Mouse (Mus musculus): ENCODE data around the gene Adgrg2. TPM values are rescaled to one million over a fixed set of nuclear protein-coding genes. Genes with fewer than 3 reads are reported as not detected.

The Adgrg2 gene
- polyA plus RNA-seq, 1 experiment from 2014 or later, result 1.7 TPM

GRCm38 (mm10) chrX:160423737-160424136 is 33.2 kb downstream of the Adgrg2 start:
- DNase-seq (ENCODE audit: low spot score) (no peak), ATAC-seq (ENCODE audit: insufficient read depth, low FRiP score, low TSS enrichment) (no peak)
- 74% methylated on average over 1 of the region's 1 CpGs for WGBS
- Histone ChIP-seq H3K4me1 (ENCODE audit: control insufficient read depth, insufficient read depth, low read length) (no peaks in the 10 kb centered on the region), H3K36me3 (ENCODE audit: control insufficient read depth, insufficient read depth, low read length) (no peaks in the 10 kb centered on the region), H3K9me3 (ENCODE audit: control insufficient read depth, low read length) (no peaks in the 10 kb centered on the region), H3K4me2 (ENCODE audit: low read depth) (no peak overlapping the region), H3K27ac (ENCODE audit: low read depth, low read length) (no peak overlapping the region), H3K27me3 (ENCODE audit: control insufficient read depth, insufficient read depth, low read length) (no peaks in the 10 kb centered on the region), H3K9ac (ENCODE audit: low read length) (no peak overlapping the region), H3K4me3 (ENCODE audit: low read depth, low read length) (no peak overlapping the region)

- Histone ChIP-seq H3K9me3 (ENCODE audit: control insufficient read depth, low read length) (no peaks in the 10 kb centered on the region), H3K27ac (ENCODE audit: low read depth, low read length) (no peak overlapping the region), H3K27me3 (ENCODE audit: control insufficient read depth, insufficient read depth, low read length) (no peaks in the 10 kb centered on the region), H3K4me2 (ENCODE audit: low read depth) (no peak overlapping the region), H3K4me1 (ENCODE audit: control insufficient read depth, insufficient read depth, low read length) (no peaks in the 10 kb centered on the region), H3K9ac (ENCODE audit: low read length) (no peak overlapping the region), H3K4me3 (ENCODE audit: low read depth, low read length) (no peak overlapping the region), H3K36me3 (ENCODE audit: control insufficient read depth, insufficient read depth, low read length) (no peaks in the 10 kb centered on the region)
- ATAC-seq (ENCODE audit: insufficient read depth, low FRiP score, low TSS enrichment) (no peak), DNase-seq (ENCODE audit: low spot score) (no peak)
- 41% methylated on average over 1 of the region's 1 CpGs for WGBS
Measured at GRCm38 (mm10) chrX:160426486-160426885, 36.0 kb downstream of the Adgrg2 start.

DNA sequence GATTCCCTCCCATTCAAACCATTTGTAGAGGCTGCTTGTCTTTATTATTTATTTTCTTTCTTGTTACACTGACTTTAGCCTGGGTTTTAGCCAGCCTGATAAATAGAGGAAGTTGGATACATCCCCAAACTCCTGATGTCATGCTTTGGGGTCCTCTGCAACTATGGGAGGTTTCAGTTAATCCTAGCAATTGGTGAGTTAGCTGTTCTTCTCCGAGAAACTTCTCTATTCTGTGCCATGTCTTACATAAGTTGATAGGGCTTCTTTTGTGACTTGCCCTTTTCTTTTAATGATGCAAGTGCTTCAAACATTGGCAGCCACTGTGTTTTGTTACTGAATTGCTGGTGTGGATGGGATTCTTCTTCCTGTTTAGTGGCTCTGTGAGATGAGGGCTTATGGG is 36.4 kb downstream of the Adgrg2 start:
- 77% methylated on average over 1 of the region's 1 CpGs for WGBS
- Histone ChIP-seq H3K27ac (ENCODE audit: low read depth, low read length) (no peak overlapping the region), H3K4me1 (ENCODE audit: control insufficient read depth, insufficient read depth, low read length) (no peaks in the 10 kb centered on the region), H3K27me3 (ENCODE audit: control insufficient read depth, insufficient read depth, low read length) (no peaks in the 10 kb centered on the region), H3K9ac (ENCODE audit: low read length) (no peak overlapping the region), H3K9me3 (ENCODE audit: control insufficient read depth, low read length) (no peaks in the 10 kb centered on the region), H3K4me3 (ENCODE audit: low read depth, low read length) (no peak overlapping the region), H3K36me3 (ENCODE audit: control insufficient read depth, insufficient read depth, low read length) (no peaks in the 10 kb centered on the region), H3K4me2 (ENCODE audit: low read depth) (no peak overlapping the region)
- DNase-seq (ENCODE audit: low spot score), result no peak
- ATAC-seq (ENCODE audit: insufficient read depth, low FRiP score, low TSS enrichment), result no peak

GRCm38 (mm10) chrX:160432192-160432591 is 41.7 kb downstream of the Adgrg2 start:
- WGBS, result 92% methylated on average over 7 of the region's 7 CpGs
- H3K9ac ChIP-seq (ENCODE audit: low read length), result no peak overlapping the region
- no peaks in the 10 kb centered on the region for H3K9me3 ChIP-seq (ENCODE audit: control insufficient read depth, low read length)
- no peak overlapping the region for H3K27ac ChIP-seq (ENCODE audit: low read depth, low read length)
- no peak overlapping the region for H3K4me3 ChIP-seq (ENCODE audit: low read depth, low read length)
- no peaks in the 10 kb centered on the region for H3K36me3 ChIP-seq (ENCODE audit: control insufficient read depth, insufficient read depth, low read length)
- no peaks in the 10 kb centered on the region for H3K4me1 ChIP-seq (ENCODE audit: control insufficient read depth, insufficient read depth, low read length)
- DNase-seq (ENCODE audit: low spot score) (no peak), ATAC-seq (ENCODE audit: insufficient read depth, low FRiP score, low TSS enrichment) (no peak)
- H3K4me2 ChIP-seq (ENCODE audit: low read depth), result no peak overlapping the region
- H3K27me3 ChIP-seq (ENCODE audit: control insufficient read depth, insufficient read depth, low read length), result no peaks in the 10 kb centered on the region

GRCm38 (mm10) chrX:160441272-160441671 is 50.8 kb downstream of the Adgrg2 start:
- no peak for ATAC-seq (ENCODE audit: insufficient read depth, low FRiP score, low TSS enrichment)
- H3K27me3 ChIP-seq (ENCODE audit: control insufficient read depth, insufficient read depth, low read length), result no peaks in the 10 kb centered on the region

GRCm38 (mm10) chrX:160448351-160448750 is 57.9 kb downstream of the Adgrg2 start:
- Histone ChIP-seq H3K36me3 (ENCODE audit: control insufficient read depth, insufficient read depth, low read length) (no peaks in the 10 kb centered on the region), H3K27me3 (ENCODE audit: control insufficient read depth, insufficient read depth, low read length) (no peaks in the 10 kb centered on the region), H3K27ac (ENCODE audit: low read depth, low read length) (no peak overlapping the region), H3K9me3 (ENCODE audit: control insufficient read depth, low read length) (no peaks in the 10 kb centered on the region), H3K4me2 (ENCODE audit: low read depth) (no peak overlapping the region), H3K9ac (ENCODE audit: low read length) (no peak overlapping the region), H3K4me1 (ENCODE audit: control insufficient read depth, insufficient read depth, low read length) (no peaks in the 10 kb centered on the region), H3K4me3 (ENCODE audit: low read depth, low read length) (no peak overlapping the region)
- ATAC-seq (ENCODE audit: insufficient read depth, low FRiP score, low TSS enrichment) (no peak), DNase-seq (ENCODE audit: low spot score) (no peak)
- WGBS, result 89% methylated on average over 3 of the region's 3 CpGs

More at GRCm38 (mm10) chrX:160441272-160441671, 50.8 kb downstream of the Adgrg2 start:
- H3K4me2 ChIP-seq (ENCODE audit: low read depth), result no peak overlapping the region
- no peaks in the 10 kb centered on the region for H3K4me1 ChIP-seq (ENCODE audit: control insufficient read depth, insufficient read depth, low read length)
- no peak overlapping the region for H3K27ac ChIP-seq (ENCODE audit: low read depth, low read length)
- H3K9ac ChIP-seq (ENCODE audit: low read length), result no peak overlapping the region
- no peaks in the 10 kb centered on the region for H3K9me3 ChIP-seq (ENCODE audit: control insufficient read depth, low read length)
- no peak overlapping the region for H3K4me3 ChIP-seq (ENCODE audit: low read depth, low read length)
- no peaks in the 10 kb centered on the region for H3K36me3 ChIP-seq (ENCODE audit: control insufficient read depth, insufficient read depth, low read length)
- no peak for DNase-seq (ENCODE audit: low spot score)

DNA sequence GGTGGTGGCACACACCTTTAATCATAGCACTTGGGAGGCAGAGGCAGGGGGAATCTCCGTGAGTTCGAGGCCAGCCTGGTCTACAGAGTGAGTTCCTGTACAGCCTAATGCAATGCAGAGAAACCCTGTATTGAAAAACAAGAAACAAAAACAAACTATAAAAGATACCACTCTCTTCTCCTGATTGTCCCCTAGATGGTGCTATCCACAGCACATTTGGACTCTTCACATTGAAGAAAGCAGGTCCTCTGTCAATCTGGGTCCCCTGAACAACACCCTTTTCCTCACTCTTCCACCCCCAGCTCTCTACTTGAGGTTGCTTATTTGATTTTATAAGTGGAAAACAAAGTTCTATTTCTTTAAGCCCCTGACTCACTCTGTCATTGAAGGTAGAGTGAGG is 58.9 kb downstream of the Adgrg2 start:
- Histone ChIP-seq H3K27me3 (ENCODE audit: control insufficient read depth, insufficient read depth, low read length) (no peaks in the 10 kb centered on the region), H3K9me3 (ENCODE audit: control insufficient read depth, low read length) (no peaks in the 10 kb centered on the region), H3K36me3 (ENCODE audit: control insufficient read depth, insufficient read depth, low read length) (no peaks in the 10 kb centered on the region), H3K4me1 (ENCODE audit: control insufficient read depth, insufficient read depth, low read length) (no peaks in the 10 kb centered on the region), H3K4me3 (ENCODE audit: low read depth, low read length) (no peak overlapping the region), H3K9ac (ENCODE audit: low read length) (no peak overlapping the region), H3K4me2 (ENCODE audit: low read depth) (no peak overlapping the region), H3K27ac (ENCODE audit: low read depth, low read length) (no peak overlapping the region)
- no peak for DNase-seq (ENCODE audit: low spot score)
- no peak for ATAC-seq (ENCODE audit: insufficient read depth, low FRiP score, low TSS enrichment)
- 81% methylated on average over 2 of the region's 2 CpGs for WGBS

- Histone ChIP-seq H3K9ac (ENCODE audit: low read length) (no peak overlapping the region), H3K36me3 (ENCODE audit: control insufficient read depth, insufficient read depth, low read length) (no peaks in the 10 kb centered on the region), H3K4me2 (ENCODE audit: low read depth) (no peak overlapping the region), H3K4me3 (ENCODE audit: low read depth, low read length) (no peak overlapping the region), H3K9me3 (ENCODE audit: control insufficient read depth, low read length) (no peaks in the 10 kb centered on the region), H3K27ac (ENCODE audit: low read depth, low read length) (no peak overlapping the region), H3K4me1 (ENCODE audit: control insufficient read depth, insufficient read depth, low read length) (no peaks in the 10 kb centered on the region), H3K27me3 (ENCODE audit: control insufficient read depth, insufficient read depth, low read length) (no peaks in the 10 kb centered on the region; the same call in 1 of the 2 replicates)
- no peak for ATAC-seq (ENCODE audit: insufficient read depth, low FRiP score, low TSS enrichment)
- DNase-seq (ENCODE audit: low spot score), result no peak
- WGBS, result 72% methylated on average over 5 of the region's 5 CpGs
Measured at GRCm38 (mm10) chrX:160455686-160456085, 65.2 kb downstream of the Adgrg2 start.

- no peak for DNase-seq (ENCODE audit: low spot score)
- H3K36me3 ChIP-seq (ENCODE audit: control insufficient read depth, insufficient read depth, low read length), result no peaks in the 10 kb centered on the region
- H3K4me1 ChIP-seq (ENCODE audit: control insufficient read depth, insufficient read depth, low read length), result no peaks in the 10 kb centered on the region
- H3K27ac ChIP-seq (ENCODE audit: low read depth, low read length), result no peak overlapping the region
- H3K9ac ChIP-seq (ENCODE audit: low read length), result no peak overlapping the region
- ATAC-seq (ENCODE audit: insufficient read depth, low FRiP score, low TSS enrichment), result no peak
- 81% methylated on average over 3 of the region's 3 CpGs for WGBS
- H3K4me3 ChIP-seq (ENCODE audit: low read depth, low read length), result no peak overlapping the region
- H3K27me3 ChIP-seq (ENCODE audit: control insufficient read depth, insufficient read depth, low read length), result peaks cover 2% of the 10 kb centered on the region; the same call in 1 of the 2 replicates
- H3K4me2 ChIP-seq (ENCODE audit: low read depth), result no peak overlapping the region
- H3K9me3 ChIP-seq (ENCODE audit: control insufficient read depth, low read length), result no peaks in the 10 kb centered on the region
Measured at GRCm38 (mm10) chrX:160471257-160471786, 80.8 kb downstream of the Adgrg2 start.

Data from neural tube, embryonic 11.5 days (tissue).